Mouse (Mus musculus) lung, adult 2 months (tissue): Measurements from ENCODE around the gene Gm17949.

Experiments
- CTCF ChIP-seq: fragments of 200-500 bp; IDR thresholded peaks from 2 replicates; pipeline ENCODE4 v1.5.1; 2011; ENCODE audit warnings: mild to moderate bottlenecking, low read length, control low read depth; ENCODE audit not compliant: insufficient read depth
- POLR2A ChIP-seq: fragments of 200-500 bp; IDR thresholded peaks from 2 replicates; pipeline ENCODE4 v1.6.1; 2011; ENCODE audit warnings: low read depth, mild to moderate bottlenecking, control low read depth, low read length, borderline replicate concordance; ENCODE audit errors: extremely low read depth

DNA sequence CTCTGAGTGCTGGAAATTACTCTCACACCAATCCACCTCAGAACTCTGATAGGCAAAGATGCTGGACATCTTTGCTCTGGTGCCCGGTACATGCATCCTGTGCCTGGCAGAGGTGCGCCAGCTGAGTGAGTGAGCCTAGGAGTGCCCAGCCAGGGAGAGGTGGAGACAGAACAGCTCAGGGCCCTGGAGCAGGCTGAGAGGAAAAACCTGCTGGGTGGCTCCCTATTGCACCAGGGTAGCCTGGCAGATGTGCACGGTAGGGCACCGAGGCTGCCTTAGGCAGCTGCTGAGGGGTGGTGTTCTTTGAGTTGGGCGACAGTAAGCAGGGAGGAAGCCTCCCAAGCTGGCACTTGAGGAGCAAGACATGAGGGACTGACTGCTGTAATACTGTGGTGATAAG lies 29.3 kb upstream of the Gm17949 start, which contains the start of gene Acer1:
- TF ChIP-seq CTCF: no peak
- TF ChIP-seq POLR2A: no peak
